Mouse (Mus musculus): ENCODE measurements around the gene Psd. TPM values are rescaled to one million over a fixed set of nuclear protein-coding genes. Genes with fewer than 3 reads are reported as not detected.

Gene Psd
- total RNA-seq, 4 experiments from 2014 or later: 7.9 to 14.9 (median 13.1) TPM

- DNase-seq: no peak
Observed at GRCm38 (mm10) chr19:46338942-46339286, 12.0 kb upstream of the Psd start.

GRCm38 (mm10) chr19:46338331-46338936 lies 11.5 kb upstream of the Psd start, which contains the start of gene Cuedc2:
TSS of gene Cuedc2 (minus strand) at chr19:46338702.
- DNase-seq: peak; percentile 96

- no peak for DNase-seq
Observed at GRCm38 (mm10) chr19:46337719-46338330, 10.9 kb upstream of the Psd start.

GRCm38 (mm10) chr19:46333906-46334305 lies 7.0 kb upstream of the Psd start:
- DNase-seq: no peak

GRCm38 (mm10) chr19:46332721-46333339 lies 5.9 kb upstream of the Psd start:
- DNase-seq: no peak

GRCm38 (mm10) chr19:46331936-46332335 lies 5.0 kb upstream of the Psd start:
- DNase-seq: no peak

- no peak for DNase-seq
Observed at GRCm38 (mm10) chr19:46331326-46331725, 4.4 kb upstream of the Psd start.

- DNase-seq: no peak
Observed at GRCm38 (mm10) chr19:46330696-46331095, 3.7 kb upstream of the Psd start.

GRCm38 (mm10) chr19:46329951-46330350 lies 3.0 kb upstream of the Psd start:
- DNase-seq: peak; percentile 79

GRCm38 (mm10) chr19:46329031-46329641 lies 2.2 kb upstream of the Psd start:
- no peak for DNase-seq

GRCm38 (mm10) chr19:46328081-46329030 lies 1.4 kb upstream of the Psd start, which contains the start of gene Fbxl15:
TSS of gene Fbxl15 (plus strand) at chr19:46328184.
- DNase-seq: peak; percentile 94

- DNase-seq: no peak
Observed at GRCm38 (mm10) chr19:46327531-46328064, 642 bp upstream of the Psd start.

GRCm38 (mm10) chr19:46326019-46326755 lies 769 bp downstream of the Psd start:
- no peak for DNase-seq

- no peak for DNase-seq
Observed at GRCm38 (mm10) chr19:46324918-46325317, 2.0 kb downstream of the Psd start.

- no peak for DNase-seq
Observed at GRCm38 (mm10) chr19:46324366-46324765, 2.6 kb downstream of the Psd start.

- no peak for DNase-seq
Observed at GRCm38 (mm10) chr19:46323716-46324115, 3.2 kb downstream of the Psd start.

GRCm38 (mm10) chr19:46322996-46323572 lies 3.9 kb downstream of the Psd start:
- no peak for DNase-seq

- peak; percentile 3 for DNase-seq
Observed at GRCm38 (mm10) chr19:46322144-46322995, 4.6 kb downstream of the Psd start.

GRCm38 (mm10) chr19:46321101-46321943 lies 5.6 kb downstream of the Psd start:
- peak; percentile 0 for DNase-seq

All from adrenal gland, adult 8-10 months (tissue).